Mouse (Mus musculus) kidney, embryonic 15.5 days (tissue): ENCODE measurements at regions not wholly inside any gene's neighbourhood (a gene's known extent, or its start where the extent isn't known, plus 50 kb on each side); places are given as distances from the start of the nearest gene placed in this dataset.
"Not testable (repeated sequence)": the region's sequence is repeated elsewhere in the genome, so short reads cannot be mapped to it uniquely, and the experiment has no call there.

Source experiments
- ATAC-seq: fragments of 200-750 bp; cut with Nextera tagmentation; replicated peaks from 2 replicates; pipeline ENCODE4 v1.8.0; 2017; ENCODE audit warnings: moderate TSS enrichment; ENCODE audit not compliant: low FRiP score
- H3K27ac ChIP-seq: fragments of 300-500 bp; sonication (generic); 2 replicates; pipeline ENCODE4 v1.5.1; 2015; ENCODE audit warnings: mild to moderate bottlenecking, inconsistent platforms
- H3K27me3 ChIP-seq: fragments of 300-500 bp; sonication (generic); 2 replicates; pipeline ENCODE4 v1.6.1; 2015; ENCODE audit warnings: inconsistent platforms
- H3K36me3 ChIP-seq: fragments of 300-500 bp; sonication (generic); 2 replicates; pipeline ENCODE4 v1.6.1; 2015; ENCODE audit warnings: inconsistent platforms
- H3K4me1 ChIP-seq: fragments of 300-500 bp; sonication (generic); 2 replicates; pipeline ENCODE4 v1.6.1; 2015; ENCODE audit warnings: inconsistent platforms
- H3K4me2 ChIP-seq: fragments of 300-500 bp; sonication (generic); 2 replicates; pipeline ENCODE4 v1.6.1; 2015; ENCODE audit warnings: moderate library complexity, mild to moderate bottlenecking, inconsistent platforms
- H3K4me3 ChIP-seq: fragments of 300-500 bp; sonication (generic); replicated peaks from 2 replicates; pipeline ENCODE4 v1.5.1; 2015; ENCODE audit warnings: mild to moderate bottlenecking, inconsistent platforms
- H3K9ac ChIP-seq: fragments of 300-500 bp; sonication (generic); 2 replicates; pipeline ENCODE4 v1.6.1; 2015; ENCODE audit warnings: mild to moderate bottlenecking, inconsistent platforms
- H3K9me3 ChIP-seq: fragments of 300-500 bp; sonication (generic); replicated peaks from 2 replicates; pipeline ENCODE4 v1.6.1; 2016; ENCODE audit warnings: inconsistent platforms
- WGBS: fragments of 180-500 bp; shearing (Covaris S2); methylation state at CpG from one replicate; pipeline ENCODE4 v1.1.7; 2015; ENCODE audit warnings: mixed read lengths; 5-methylcytosine and 5-hydroxymethylcytosine counted together

GRCm38 (mm10) chr3:31708367-31708766 is 193.9 kb upstream of the Kcnmb2 start:
- H3K4me2 ChIP-seq, H3K36me3 ChIP-seq, ATAC-seq, H3K9ac ChIP-seq, H3K4me1 ChIP-seq, H3K27me3 ChIP-seq, H3K4me3 ChIP-seq, H3K9me3 ChIP-seq, H3K27ac ChIP-seq: not testable (repeated sequence)

- 64% methylated on average over 1 of the region's 1 CpGs for WGBS
- H3K27me3 ChIP-seq, result no peaks in the 10 kb centered on the region
- no peaks in the 10 kb centered on the region for H3K36me3 ChIP-seq
- no peak overlapping the region for H3K27ac ChIP-seq
- no peaks in the 10 kb centered on the region for H3K4me1 ChIP-seq
- H3K9me3 ChIP-seq, result no peaks in the 10 kb centered on the region
- no peak overlapping the region for H3K4me2 ChIP-seq
- ATAC-seq, result no peak
- no peak overlapping the region for H3K4me3 ChIP-seq
- H3K9ac ChIP-seq, result no peak overlapping the region
Measured at GRCm38 (mm10) chr3:31741289-31741688, 161.0 kb upstream of the Kcnmb2 start.

GRCm38 (mm10) chr3:31755881-31756280 is 146.4 kb upstream of the Kcnmb2 start:
- H3K27ac ChIP-seq, result no peak overlapping the region
- H3K9ac ChIP-seq, result no peak overlapping the region
- no peaks in the 10 kb centered on the region for H3K36me3 ChIP-seq
- H3K4me1 ChIP-seq, result no peaks in the 10 kb centered on the region
- H3K9me3 ChIP-seq, result no peaks in the 10 kb centered on the region
- no peak overlapping the region for H3K4me2 ChIP-seq
- WGBS, result 85% methylated on average over 4 of the region's 4 CpGs
- ATAC-seq, result no peak
- H3K4me3 ChIP-seq, result no peak overlapping the region
- H3K27me3 ChIP-seq, result no peaks in the 10 kb centered on the region

GRCm38 (mm10) chr3:31769193-31769592 is 133.1 kb upstream of the Kcnmb2 start:
- Histone ChIP-seq H3K4me1 (no peaks in the 10 kb centered on the region), H3K27me3 (no peaks in the 10 kb centered on the region), H3K36me3 (no peaks in the 10 kb centered on the region), H3K4me2 (no peak overlapping the region), H3K9ac (no peak overlapping the region), H3K9me3 (no peaks in the 10 kb centered on the region), H3K27ac (no peak overlapping the region), H3K4me3 (no peak overlapping the region)
- ATAC-seq, result no peak
- WGBS, result 93% methylated on average over 1 of the region's 1 CpGs

GRCm38 (mm10) chr3:31790342-31790970 is 111.9 kb upstream of the Kcnmb2 start:
- H3K27ac ChIP-seq, result no peak overlapping the region
- whole genome bisulfite sequencing, result 16% methylated on average over 4 of the region's 4 CpGs

GRCm38 (mm10) chr3:31793466-31794040 is 108.8 kb upstream of the Kcnmb2 start:
- Histone ChIP-seq H3K27me3 (no peaks in the 10 kb centered on the region), H3K27ac (no peak overlapping the region), H3K36me3 (no peaks in the 10 kb centered on the region), H3K4me2 (no peak overlapping the region), H3K9me3 (no peaks in the 10 kb centered on the region), H3K4me1 (no peaks in the 10 kb centered on the region), H3K9ac (no peak overlapping the region), H3K4me3 (no peak overlapping the region)
- 83% methylated on average over 8 of the region's 8 CpGs for WGBS
- no peak for ATAC-seq

More at GRCm38 (mm10) chr3:31790342-31790970, 111.9 kb upstream of the Kcnmb2 start:
- Histone ChIP-seq H3K9me3 (no peaks in the 10 kb centered on the region), H3K4me3 (no peak overlapping the region), H3K27me3 (no peaks in the 10 kb centered on the region), H3K9ac (no peak overlapping the region), H3K36me3 (no peaks in the 10 kb centered on the region), H3K4me2 (no peak overlapping the region), H3K4me1 (no peaks in the 10 kb centered on the region)
- no peak; the same call in 1 of the 2 replicates for ATAC-seq

GRCm38 (mm10) chr3:31796621-31797020 is 105.7 kb upstream of the Kcnmb2 start:
- Histone ChIP-seq H3K4me3 (no peak overlapping the region), H3K4me2 (no peak overlapping the region), H3K36me3 (no peaks in the 10 kb centered on the region), H3K9me3 (no peaks in the 10 kb centered on the region), H3K27me3 (no peaks in the 10 kb centered on the region), H3K4me1 (no peaks in the 10 kb centered on the region), H3K27ac (no peak overlapping the region), H3K9ac (no peak overlapping the region)
- no peak for ATAC-seq
- WGBS, result 86% methylated on average over 2 of the region's 2 CpGs

- Histone ChIP-seq H3K9me3 (no peaks in the 10 kb centered on the region), H3K4me3 (no peak overlapping the region), H3K4me2 (no peak overlapping the region), H3K9ac (no peak overlapping the region), H3K36me3 (no peaks in the 10 kb centered on the region), H3K4me1 (peaks cover 3% of the 10 kb centered on the region; the same call in 1 of the 2 replicates), H3K27me3 (no peaks in the 10 kb centered on the region), H3K27ac (no peak overlapping the region)
- WGBS, result 84% methylated on average over 4 of the region's 4 CpGs
- no peak for ATAC-seq
Measured at GRCm38 (mm10) chr3:31799192-31799591, 103.1 kb upstream of the Kcnmb2 start.

- Histone ChIP-seq H3K4me1 (peaks cover 3% of the 10 kb centered on the region; the same call in 1 of the 2 replicates), H3K27me3 (no peaks in the 10 kb centered on the region), H3K4me3 (no peak overlapping the region), H3K27ac (no peak overlapping the region), H3K9me3 (no peaks in the 10 kb centered on the region), H3K36me3 (no peaks in the 10 kb centered on the region), H3K9ac (no peak overlapping the region), H3K4me2 (no peak overlapping the region)
- WGBS, result 11% methylated on average over 5 of the region's 5 CpGs
- ATAC-seq, result peak; percentile 67; the same call in 1 of the 2 replicates
Measured at GRCm38 (mm10) chr3:31804038-31804437, 98.3 kb upstream of the Kcnmb2 start.

GRCm38 (mm10) chr3:31807741-31808140 is 94.6 kb upstream of the Kcnmb2 start:
- Histone ChIP-seq H3K4me2 (no peak overlapping the region), H3K9me3 (no peaks in the 10 kb centered on the region), H3K4me1 (peaks cover 3% of the 10 kb centered on the region; the same call in 1 of the 2 replicates), H3K36me3 (no peaks in the 10 kb centered on the region), H3K9ac (no peak overlapping the region), H3K27ac (no peak overlapping the region), H3K4me3 (no peak overlapping the region), H3K27me3 (no peaks in the 10 kb centered on the region)
- WGBS, result 44% methylated on average over 2 of the region's 2 CpGs
- 0 out of 2 replicates have a peak, but pooled peaks have one; percentile 40 for ATAC-seq

- H3K9me3 ChIP-seq, H3K4me3 ChIP-seq, H3K9ac ChIP-seq, H3K4me1 ChIP-seq, H3K4me2 ChIP-seq, H3K27ac ChIP-seq, H3K27me3 ChIP-seq, H3K36me3 ChIP-seq, ATAC-seq: not testable (repeated sequence)
- WGBS, result 95% methylated on average over 13 of the region's 13 CpGs
Measured at GRCm38 (mm10) chr3:31809131-31809530, 93.2 kb upstream of the Kcnmb2 start.

GRCm38 (mm10) chr3:31811232-31811631 is 91.1 kb upstream of the Kcnmb2 start:
- Histone ChIP-seq H3K9ac (no peak overlapping the region), H3K27ac (no peak overlapping the region), H3K4me2 (no peak overlapping the region), H3K4me1 (no peaks in the 10 kb centered on the region), H3K9me3 (no peaks in the 10 kb centered on the region), H3K4me3 (no peak overlapping the region), H3K36me3 (no peaks in the 10 kb centered on the region), H3K27me3 (no peaks in the 10 kb centered on the region)
- WGBS, result 47% methylated on average over 4 of the region's 4 CpGs
- ATAC-seq, result no peak

- H3K27me3 ChIP-seq, result no peaks in the 10 kb centered on the region
- no peaks in the 10 kb centered on the region for H3K36me3 ChIP-seq
- no peak overlapping the region for H3K27ac ChIP-seq
- no peaks in the 10 kb centered on the region for H3K9me3 ChIP-seq
- H3K9ac ChIP-seq, result no peak overlapping the region
- no peaks in the 10 kb centered on the region for H3K4me1 ChIP-seq
- H3K4me3 ChIP-seq, result no peak overlapping the region
- ATAC-seq, result no peak
- 35% methylated on average over 1 of the region's 1 CpGs for WGBS
- no peak overlapping the region for H3K4me2 ChIP-seq
Measured at GRCm38 (mm10) chr3:31831913-31832312, 70.4 kb upstream of the Kcnmb2 start.
